Mouse (Mus musculus): Measurements from ENCODE around the gene Dis3l2.

The Dis3l2 gene

DNA sequence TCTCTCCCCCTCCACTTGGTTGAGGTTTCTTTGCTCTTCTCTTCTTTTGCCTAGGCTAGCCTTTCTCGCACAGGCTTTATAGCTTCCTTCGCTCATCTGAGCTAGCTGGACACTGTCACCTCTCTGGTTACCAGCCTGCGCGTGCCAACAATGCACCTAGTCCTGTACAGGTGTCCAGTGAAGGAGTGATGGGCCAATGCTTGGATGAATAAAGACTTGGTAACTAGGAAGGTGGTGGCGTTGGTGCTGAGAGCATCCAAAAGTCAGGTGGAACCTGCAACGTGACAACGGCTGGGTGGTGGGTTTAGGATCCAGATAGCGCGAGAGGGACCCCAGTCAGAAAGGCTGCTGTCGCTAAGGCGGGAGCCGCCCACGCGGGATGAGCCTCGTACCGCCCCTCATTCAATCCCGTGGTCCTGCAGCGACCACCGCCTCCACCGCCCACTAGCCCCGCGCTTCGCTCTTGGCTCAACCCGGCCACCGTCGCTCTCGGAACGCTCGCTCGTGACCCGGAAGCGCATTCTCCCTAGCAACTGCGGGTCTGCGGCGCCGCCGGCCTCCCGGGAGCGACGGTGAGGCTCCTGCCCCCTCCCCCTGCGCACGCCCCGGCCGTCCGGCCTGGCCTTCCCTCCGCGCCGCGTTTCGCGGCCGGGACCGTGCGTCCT is at the start of gene Dis3l2:
Gene Dis3l2, plus strand, starts transcription at position 509 of the 665 bp plus-strand sequence.
- DNase-seq, result peak; percentile 69 to 70

- no peak for DNase-seq
Observed at GRCm38 (mm10) chr1:86657071-86657470, 46.5 kb upstream of the Dis3l2 start.

- no peak for DNase-seq
Observed at GRCm38 (mm10) chr1:86665091-86665490, 38.5 kb upstream of the Dis3l2 start.

DNA sequence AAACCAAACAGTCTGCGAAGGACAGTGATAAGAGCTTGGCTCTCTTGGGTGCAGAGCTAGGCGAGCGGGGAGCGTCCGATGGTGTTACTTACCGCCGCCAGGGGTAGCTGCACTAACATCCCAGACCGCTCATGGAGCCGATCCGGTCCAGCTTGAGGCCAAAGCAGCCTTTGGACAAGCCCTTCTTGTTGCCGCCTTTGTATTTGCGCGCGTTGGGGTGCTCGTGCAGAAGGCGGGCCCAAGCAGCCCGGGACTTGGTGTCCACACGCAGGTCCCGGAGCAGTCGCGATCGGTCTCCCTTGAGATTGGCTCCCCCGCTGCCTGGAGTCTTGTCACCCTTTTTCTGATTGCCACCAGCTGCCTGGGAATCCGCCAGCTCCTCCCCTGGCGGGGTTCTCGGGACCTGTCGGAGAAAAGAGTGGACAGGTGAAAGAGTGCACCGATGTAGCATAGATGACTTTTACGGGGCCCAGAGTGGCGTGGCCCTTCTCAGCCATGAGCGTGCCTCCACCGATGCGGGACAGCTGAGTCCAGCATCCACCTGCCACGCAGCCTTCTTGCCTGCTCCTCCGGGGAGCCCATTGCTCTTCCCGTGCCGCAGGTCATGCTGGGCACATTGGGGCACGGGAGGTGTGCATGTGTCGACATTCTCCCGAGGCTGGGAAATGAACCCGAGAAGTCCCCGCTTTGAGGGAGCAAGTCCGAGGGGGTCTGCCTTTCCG is 33.9 kb upstream of the Dis3l2 start:
- DNase-seq, result no peak

- DNase-seq, result peak; percentile 19
Observed at GRCm38 (mm10) chr1:86670279-86671038, 33.1 kb upstream of the Dis3l2 start, which contains the start of gene Nppc. TSS of gene Nppc (minus strand) at chr1:86670571.

GRCm38 (mm10) chr1:86674385-86674784 is 29.2 kb upstream of the Dis3l2 start:
- no peak for DNase-seq

- DNase-seq, result no peak
Observed at GRCm38 (mm10) chr1:86675126-86675525, 28.5 kb upstream of the Dis3l2 start.

GRCm38 (mm10) chr1:86677624-86678023 is 26.0 kb upstream of the Dis3l2 start:
- DNase-seq, result no peak

DNA sequence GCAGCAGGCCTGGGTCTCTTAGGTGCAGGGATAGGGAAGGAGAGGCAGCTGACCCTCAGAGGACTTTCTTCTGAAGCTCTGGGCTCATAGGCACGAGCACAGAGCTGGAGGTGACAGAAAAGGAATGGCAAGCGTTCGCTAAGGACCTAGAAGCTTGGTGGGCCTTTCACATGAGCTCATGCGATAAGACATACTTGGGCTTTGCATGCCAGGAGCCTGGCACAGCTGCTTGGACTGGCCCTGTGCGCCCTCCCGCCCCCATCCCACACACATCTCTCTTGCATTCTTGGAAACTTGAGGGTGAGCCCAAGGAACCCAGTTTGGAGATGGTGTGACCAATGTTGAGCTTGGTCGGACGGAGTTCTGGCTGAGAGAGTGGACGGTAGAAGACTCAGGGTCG is 24.9 kb upstream of the Dis3l2 start:
- no peak for DNase-seq

DNA sequence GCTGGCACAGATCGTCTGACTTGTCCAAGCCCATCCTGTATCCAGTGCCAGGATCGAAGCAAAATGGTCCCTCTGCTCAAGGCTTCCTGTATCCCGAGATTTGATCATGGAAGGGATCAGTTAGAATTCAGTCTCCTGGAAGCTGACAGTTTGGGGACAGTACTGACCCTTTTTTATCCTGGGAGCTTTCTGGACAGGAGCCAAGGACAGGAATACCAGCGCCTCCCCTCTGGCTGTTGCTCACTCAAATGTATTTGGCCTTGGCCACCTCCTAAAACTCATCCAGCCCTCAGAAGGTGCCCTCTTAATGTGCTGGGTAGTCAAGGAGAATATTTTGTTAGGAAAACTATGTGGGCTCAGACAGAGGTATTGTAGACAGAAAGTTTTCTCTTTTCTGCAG is 16.4 kb upstream of the Dis3l2 start:
- no peak for DNase-seq

DNA sequence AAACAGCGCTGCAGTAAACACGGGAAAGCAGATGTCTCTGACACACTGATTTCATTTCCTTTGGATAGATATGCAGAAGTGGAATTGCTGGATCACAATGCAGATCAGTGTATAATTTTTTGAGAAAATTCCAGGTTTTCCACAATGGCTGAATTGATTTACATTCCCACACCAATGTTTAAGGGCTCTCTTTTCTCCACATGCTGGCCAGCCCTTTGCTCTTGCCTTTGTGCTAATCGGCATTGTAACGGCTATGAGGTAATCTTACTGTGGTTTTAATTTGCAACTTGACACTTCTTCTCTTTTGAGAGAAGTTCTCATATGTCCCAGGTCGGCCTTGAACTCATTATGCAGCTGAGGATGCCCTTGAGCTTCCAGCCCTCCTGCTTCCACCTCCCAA is 12.6 kb upstream of the Dis3l2 start:
- no peak for DNase-seq

DNA sequence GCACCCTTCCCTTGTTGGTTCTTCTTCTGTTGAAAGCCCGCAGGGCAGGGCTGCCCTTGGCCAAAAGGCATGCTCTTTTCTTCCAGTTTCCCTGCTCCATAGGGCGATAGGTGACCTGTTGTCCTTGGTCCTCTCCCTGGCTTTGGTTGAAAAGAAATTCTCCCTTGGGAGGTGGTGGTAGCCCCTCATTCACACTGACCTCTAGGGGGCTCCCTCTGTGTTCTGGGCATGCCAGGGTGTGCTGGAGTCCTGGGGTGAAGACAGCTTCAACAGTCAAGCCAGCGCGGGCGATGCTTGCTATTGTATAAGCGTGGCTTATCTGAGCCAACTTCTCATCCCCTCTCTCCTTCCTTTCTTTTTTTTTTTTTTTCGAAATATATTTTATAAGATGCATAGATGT is 6.7 kb upstream of the Dis3l2 start:
- no peak for DNase-seq

GRCm38 (mm10) chr1:86698721-86699120 is 4.9 kb upstream of the Dis3l2 start:
- no peak for DNase-seq

DNA sequence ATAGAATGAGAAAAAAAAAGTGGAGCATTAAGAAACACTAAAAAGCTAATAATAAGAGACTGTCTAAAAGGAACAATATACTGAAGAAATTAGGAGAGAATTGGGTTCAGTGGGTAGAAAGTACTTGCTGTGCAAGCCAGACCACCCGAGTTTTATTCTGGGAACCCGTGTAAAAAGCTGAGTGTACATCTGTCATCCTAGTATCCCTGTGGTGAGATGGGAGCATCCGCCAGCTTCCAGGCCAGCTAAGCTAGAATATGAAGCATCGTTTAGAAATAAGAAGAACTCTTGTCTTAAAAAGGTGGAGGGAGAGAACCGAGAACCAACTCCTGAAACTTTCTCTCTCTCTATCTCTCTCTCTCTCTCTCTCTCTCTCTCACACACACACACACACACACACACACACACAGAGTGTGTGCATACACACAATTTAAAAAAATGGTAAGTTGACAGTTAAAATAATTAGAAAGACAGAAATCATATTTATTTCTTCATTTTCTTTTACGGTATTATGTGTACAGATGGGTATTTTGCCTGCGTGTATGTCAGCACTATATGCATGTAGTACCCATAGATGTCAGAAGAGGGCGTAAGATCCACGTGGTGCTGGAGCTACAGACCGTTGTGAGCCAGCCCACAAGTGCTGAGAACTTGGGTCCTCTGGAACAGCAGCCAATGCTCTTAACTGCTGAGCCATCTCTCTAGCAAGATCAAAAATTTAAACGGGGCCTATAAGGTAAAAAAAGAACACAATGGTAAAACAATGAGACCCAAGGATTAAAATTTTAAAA is 4.1 kb upstream of the Dis3l2 start:
- DNase-seq, result no peak

DNA sequence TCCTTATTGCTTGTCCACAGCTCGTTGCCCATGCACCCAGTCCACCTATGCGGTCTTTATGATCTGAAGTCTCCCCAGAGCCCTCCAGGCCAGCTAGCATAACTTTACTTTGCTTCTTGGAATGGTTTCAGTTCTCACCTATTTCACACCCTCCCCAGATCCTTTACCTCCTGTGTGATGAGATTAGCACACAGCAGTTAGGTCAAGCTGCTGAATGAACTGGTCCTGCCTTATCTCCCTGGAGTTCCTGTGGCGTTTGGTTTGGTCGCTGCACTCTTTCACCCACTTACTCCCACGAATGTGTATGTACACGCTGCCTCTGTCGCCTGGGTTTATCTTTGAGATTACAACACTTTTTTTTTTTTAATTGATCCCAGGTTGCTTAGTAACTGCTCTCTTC is 3.2 kb upstream of the Dis3l2 start:
- DNase-seq, result no peak

- no peak for DNase-seq
Observed at GRCm38 (mm10) chr1:86703965-86704326, 338 bp downstream of the Dis3l2 start.

- no peak for DNase-seq
Observed at GRCm38 (mm10) chr1:86705461-86705860, 1.9 kb downstream of the Dis3l2 start.

- DNase-seq, result no peak
Observed at GRCm38 (mm10) chr1:86709546-86709945, 5.9 kb downstream of the Dis3l2 start.

- no peak for DNase-seq
Observed at GRCm38 (mm10) chr1:86712045-86712444, 8.4 kb downstream of the Dis3l2 start.

DNA sequence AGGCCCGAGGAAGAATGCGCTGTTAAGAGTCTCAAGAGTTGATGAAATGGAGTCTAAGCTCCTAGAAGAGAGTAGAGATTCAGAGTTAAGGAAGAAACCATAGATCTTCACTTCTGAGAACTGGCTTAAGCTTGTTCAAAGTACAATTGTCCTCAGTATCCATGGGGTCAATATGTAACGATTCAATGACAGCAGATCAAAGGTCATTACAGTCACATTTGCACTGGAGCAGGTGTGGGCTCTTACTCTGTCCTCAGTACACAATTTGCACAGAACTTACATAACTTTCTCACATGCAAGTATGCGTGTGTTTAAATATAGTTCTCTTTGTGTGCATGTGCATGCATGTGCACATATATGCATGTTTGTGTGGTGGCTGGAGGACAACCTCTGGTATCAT is 9.4 kb downstream of the Dis3l2 start:
- no peak for DNase-seq

- DNase-seq, result no peak
Observed at GRCm38 (mm10) chr1:86718190-86718589, 14.6 kb downstream of the Dis3l2 start.

- DNase-seq, result no peak
Observed at GRCm38 (mm10) chr1:86719391-86719790, 15.8 kb downstream of the Dis3l2 start.

Data from thymus, adult 18-20 months (tissue).